Mouse (Mus musculus): Measurements from ENCODE around the gene Cdk5rap1. TPM values are rescaled to one million over a fixed set of nuclear protein-coding genes. Genes with fewer than 3 reads are reported as not detected.

Cdk5rap1 gene
- polyA plus RNA-seq (2012; ENCODE audit: low replicate concordance), result 0.18 and 1.0 TPM in 2 replicates

GRCm38 (mm10) chr2:154372842-154373500 is at the start of gene Cdk5rap1:
Cdk5rap1 (minus strand) TSS chr2:154373010.

GRCm38 (mm10) chr2:154407643-154408445 is 35.0 kb upstream of the Cdk5rap1 start, which contains the start of gene Snta1:
Snta1 (minus strand) TSS chr2:154408099.

GRCm38 (mm10) chr2:154306927-154307326 is 65.9 kb downstream of the Cdk5rap1 start, which contains the start of gene Bpifb9b:
Bpifb9b (plus strand) TSS chr2:154307227.

Other genes starting within 250 kb of the Cdk5rap1 start
- gene Bpifa3, start 242.7 kb downstream of the Cdk5rap1 start, polyA plus RNA-seq (2012; ENCODE audit: low replicate concordance), result not detected in 2 replicates
- gene Bpifa1, start 230.1 kb downstream of the Cdk5rap1 start, polyA plus RNA-seq (2012; ENCODE audit: low replicate concordance), result not detected in 2 replicates
- gene Bpifa5, start 210.4 kb downstream of the Cdk5rap1 start, polyA plus RNA-seq (2012; ENCODE audit: low replicate concordance), result not detected in 2 replicates
- not detected in 2 replicates for gene Bpifb1, start 182.2 kb downstream of the Cdk5rap1 start, polyA plus RNA-seq (2012; ENCODE audit: low replicate concordance)
- gene Bpifb5, start 149.3 kb downstream of the Cdk5rap1 start, polyA plus RNA-seq (2012; ENCODE audit: low replicate concordance), result not detected in 2 replicates
- gene Bpifb9a, start 115.2 kb downstream of the Cdk5rap1 start, polyA plus RNA-seq (2012; ENCODE audit: low replicate concordance), result not detected in 2 replicates
- gene Bpifb9b, start 65.8 kb downstream of the Cdk5rap1 start, polyA plus RNA-seq (2012; ENCODE audit: low replicate concordance), result not detected in 2 replicates
- gene Snta1, start 35.1 kb upstream of the Cdk5rap1 start, polyA plus RNA-seq (2012; ENCODE audit: low replicate concordance), result 2.5 and 2.7 TPM in 2 replicates
- gene Cbfa2t2, start 63.5 kb upstream of the Cdk5rap1 start, polyA plus RNA-seq (2012; ENCODE audit: low replicate concordance), result 4.7 and 12.4 TPM in 2 replicates
- 0.64 and 0.74 TPM in 2 replicates for gene 1700003F12Rik, start 174.1 kb upstream of the Cdk5rap1 start, polyA plus RNA-seq (2012; ENCODE audit: low replicate concordance)
- gene Actl10, start 178.8 kb upstream of the Cdk5rap1 start, polyA plus RNA-seq (2012; ENCODE audit: low replicate concordance), result not detected in 2 replicates
- 2.2 and 8.2 TPM in 2 replicates for gene Necab3, start 185.9 kb upstream of the Cdk5rap1 start, polyA plus RNA-seq (2012; ENCODE audit: low replicate concordance)
- 64.9 and 73.1 TPM in 2 replicates for gene E2f1, start 196.9 kb upstream of the Cdk5rap1 start, polyA plus RNA-seq (2012; ENCODE audit: low replicate concordance)
- 2.2 and 9.4 TPM in 2 replicates for gene Pxmp4, start 230.7 kb upstream of the Cdk5rap1 start, polyA plus RNA-seq (2012; ENCODE audit: low replicate concordance)
- 6.7 and 9.3 TPM in 2 replicates for gene Zfp341, start 240.3 kb upstream of the Cdk5rap1 start, polyA plus RNA-seq (2012; ENCODE audit: low replicate concordance)
- 4.1 and 10.3 TPM in 2 replicates for gene 4930519P11Rik, start 240.4 kb upstream of the Cdk5rap1 start, polyA plus RNA-seq (2012; ENCODE audit: low replicate concordance)

Measured in leukemia stem cell, adult 10-12 weeks (primary cell).